ENCODE assay signal across 9 mouse cellular contexts in genomic region chr6:146339779-146340178, GRCm38 (mm10).
A peak's percentile ranks its signal among the peaks of the same experiment; 100 is the strongest.
DNase-seq lines count a peak whose midpoint lies in the region; ATAC-seq and TF ChIP-seq lines count a peak whose summit lies in the region.
"Had no signal": no experiment of that assay in that cellular context is flagged by ENCODE, and none has a peak within 500 bp of the region (broad histone marks: within the 10 kb centered on the region; RNA-seq: fewer than 3 reads in every experiment).

No protein-coding gene starts in this region.

- WGBS in intestine, postnatal 0 days = 62% methylated on average over 10 of the region's 10 CpGs
- WGBS in intestine, embryonic 15.5 days = 54% methylated on average over 10 of the region's 10 CpGs

- no peak overlapping the region for H3K4me3 ChIP-seq in intestine, postnatal 0 days (ENCODE audit: low read depth, low read length)
- no peak overlapping the region for H3K4me3 ChIP-seq in intestine, embryonic 15.5 days (replicated peaks)
- no peak overlapping the region for H3K4me3 ChIP-seq in ES-Bruce4 (ENCODE audit: low read depth, low read length)
- no peak overlapping the region for H3K4me3 ChIP-seq in bone marrow macrophage, adult 2 months (ENCODE audit: insufficient read depth, low read length)
- no peak overlapping the region for H3K4me3 ChIP-seq in embryonic fibroblast, embryonic 13.5 days (ENCODE audit: insufficient read depth, low read length)
- H3K4me3 ChIP-seq: embryonic facial prominence, embryonic 15.5 days had no signal

- no peak for TF ChIP-seq POLR2A in ES-Bruce4 (IDR thresholded peaks at IDR 0.05; ENCODE audit: insufficient read depth, low read length)
- TF ChIP-seq POLR2A in bone marrow macrophage, adult 2 months (IDR thresholded peaks at IDR 0.05; ENCODE audit: borderline replicate concordance, low read depth, low read length) = no peak
- no peak for TF ChIP-seq POLR2A in embryonic fibroblast, embryonic 13.5 days (IDR thresholded peaks at IDR 0.05; ENCODE audit: low read depth, low read length)

- TF ChIP-seq CTCF in intestine, postnatal 0 days (IDR thresholded peaks at IDR 0.05; ENCODE audit: low read depth) = peak; percentile 75
- peak; percentile 46 for TF ChIP-seq CTCF in ES-Bruce4 (IDR thresholded peaks at IDR 0.05; ENCODE audit: low read depth, low read length)
- TF ChIP-seq CTCF in bone marrow macrophage, adult 2 months (IDR thresholded peaks at IDR 0.05; ENCODE audit: low read depth, low read length) = peak; percentile 67
- TF ChIP-seq CTCF in embryonic fibroblast, embryonic 13.5 days (IDR thresholded peaks at IDR 0.05; ENCODE audit: borderline replicate concordance, insufficient read depth, low read length) = peak; percentile 28; the same call in 1 of the 2 replicates

- no peak overlapping the region for H3K9ac ChIP-seq in intestine, postnatal 0 days (ENCODE audit: low read depth, low read length)
- no peak overlapping the region for H3K9ac ChIP-seq in intestine, embryonic 15.5 days
- no peak overlapping the region for H3K9ac ChIP-seq in ES-Bruce4 (ENCODE audit: low read depth, poor library complexity, severe bottlenecking)
- H3K9ac ChIP-seq: embryonic facial prominence, embryonic 15.5 days had no signal

- H3K27ac ChIP-seq in intestine, postnatal 0 days (ENCODE audit: low read depth, low read length) = no peak overlapping the region
- no peak overlapping the region for H3K27ac ChIP-seq in intestine, embryonic 15.5 days
- no peak overlapping the region for H3K27ac ChIP-seq in ES-Bruce4 (ENCODE audit: insufficient read depth, low read length)
- H3K27ac ChIP-seq in bone marrow macrophage, adult 2 months (ENCODE audit: insufficient read depth, low read depth, low read length) = no peak overlapping the region
- no peak overlapping the region for H3K27ac ChIP-seq in embryonic fibroblast, embryonic 13.5 days (ENCODE audit: insufficient read depth, low read length)
- H3K27ac ChIP-seq: embryonic facial prominence, embryonic 15.5 days had no signal

- no peaks in the 10 kb centered on the region for H3K4me1 ChIP-seq in intestine, postnatal 0 days (replicated peaks; ENCODE audit: control insufficient read depth, insufficient read depth, low read length)
- peaks cover 3% of the 10 kb centered on the region; the same call in 1 of the 2 replicates for H3K4me1 ChIP-seq in intestine, embryonic 15.5 days (replicated peaks)
- no peaks in the 10 kb centered on the region for H3K4me1 ChIP-seq in ES-Bruce4 (ENCODE audit: control insufficient read depth, insufficient read depth, low read length)
- peaks cover 3% of the 10 kb centered on the region for H3K4me1 ChIP-seq in bone marrow macrophage, adult 2 months (ENCODE audit: control insufficient read depth, insufficient read depth, low read length)
- H3K4me1 ChIP-seq in embryonic fibroblast, embryonic 13.5 days (ENCODE audit: control insufficient read depth, insufficient read depth, low read length) = no peaks in the 10 kb centered on the region

- ATAC-seq in intestine, postnatal 0 days = no peak
- ATAC-seq in intestine, embryonic 15.5 days = no peak
- no peak for ATAC-seq in inflammation-experienced regulatory T-cells, adult 6 months

- peak; percentile 34 to 40 for DNase-seq in left cerebral cortex, postnatal 14 days (ENCODE audit: low spot score in 2 of 2)
- peak; percentile 75 for DNase-seq in ovary, postnatal 36 days (ENCODE audit: low spot score)

- H3K9me3 ChIP-seq in intestine, postnatal 0 days (ENCODE audit: control insufficient read depth) = no peaks in the 10 kb centered on the region
- H3K9me3 ChIP-seq in intestine, embryonic 15.5 days = no peaks in the 10 kb centered on the region
- no peaks in the 10 kb centered on the region for H3K9me3 ChIP-seq in ES-Bruce4 (replicated peaks; ENCODE audit: control insufficient read depth, insufficient read depth, low read length, poor library complexity, severe bottlenecking)
- H3K9me3 ChIP-seq: embryonic facial prominence, embryonic 15.5 days had no signal

- no peaks in the 10 kb centered on the region for H3K27me3 ChIP-seq in intestine, postnatal 0 days (replicated peaks; ENCODE audit: control insufficient read depth, insufficient read depth, low read length)
- no peaks in the 10 kb centered on the region for H3K27me3 ChIP-seq in intestine, embryonic 15.5 days (replicated peaks)
- no peaks in the 10 kb centered on the region for H3K27me3 ChIP-seq in ES-Bruce4 (ENCODE audit: control insufficient read depth, insufficient read depth, low read length, poor library complexity, severe bottlenecking)
- H3K27me3 ChIP-seq: embryonic facial prominence, embryonic 15.5 days had no signal

- intact Hi-C loops in left cerebral cortex, postnatal 14 days (cut with DNase I) = no loop called here

- no peak for TF ChIP-seq EP300 in ES-Bruce4 (IDR thresholded peaks at IDR 0.05; ENCODE audit: insufficient read depth, low read depth, low read length)

- no peaks in the 10 kb centered on the region for H3K36me3 ChIP-seq in intestine, postnatal 0 days (ENCODE audit: control insufficient read depth, insufficient read depth)
- H3K36me3 ChIP-seq in intestine, embryonic 15.5 days = no peaks in the 10 kb centered on the region
- no peaks in the 10 kb centered on the region for H3K36me3 ChIP-seq in ES-Bruce4 (ENCODE audit: control insufficient read depth, insufficient read depth, low read length, poor library complexity, severe bottlenecking)
- H3K36me3 ChIP-seq: embryonic facial prominence, embryonic 15.5 days had no signal

- H3K4me2 ChIP-seq in intestine, postnatal 0 days (replicated peaks; ENCODE audit: low read depth) = no peak overlapping the region
- H3K4me2 ChIP-seq in intestine, embryonic 15.5 days (replicated peaks) = no peak overlapping the region
- H3K4me2 ChIP-seq: embryonic facial prominence, embryonic 15.5 days had no signal
